Mouse (Mus musculus) G1E (cell line): ENCODE data around the gene Nrxn3. TPM values are rescaled to one million over a fixed set of nuclear protein-coding genes. Genes with fewer than 3 reads are reported as not detected.

Experiments
- ATAC-seq: 2 replicates; pipeline ENCODE4 v1.8.0; 2016; ENCODE audit warnings: mild to moderate bottlenecking; ENCODE audit not compliant: insufficient number of reproducible peaks, poor library complexity, low FRiP score, severe bottlenecking; ENCODE audit errors: extremely low read depth
- DNase-seq: peaks from one replicate; pipeline ENCODE4 v3.0.0; 2012; ENCODE audit warnings: low spot score
- H3K27me3 ChIP-seq: 2 replicates; pipeline ENCODE4 v1.6.1; 2012; ENCODE audit warnings: mild to moderate bottlenecking, low read length, inconsistent platforms; ENCODE audit not compliant: insufficient read depth
- H3K36me3 ChIP-seq: replicated peaks from 2 replicates; pipeline ENCODE3; 2012; ENCODE audit warnings: mild to moderate bottlenecking, inconsistent platforms
- H3K4me1 ChIP-seq: 2 replicates; pipeline ENCODE4 v1.6.1; 2012; ENCODE audit warnings: low read depth, low read length, inconsistent platforms, mixed read lengths; ENCODE audit not compliant: insufficient read depth
- H3K4me3 ChIP-seq: 2 replicates; pipeline ENCODE4 v1.5.1; 2012; ENCODE audit warnings: low read depth, mild to moderate bottlenecking, inconsistent platforms, low read length, moderate library complexity, mixed read lengths
- H3K9me3 ChIP-seq: replicated peaks from 2 replicates; pipeline ENCODE4 v1.6.1; 2012; ENCODE audit warnings: inconsistent platforms
- CTCF ChIP-seq: IDR thresholded peaks from 2 replicates; pipeline ENCODE4 v1.5.1; 2012; ENCODE audit warnings: low read depth, low read length, inconsistent platforms, mixed read lengths
- GATA1 ChIP-seq: IDR thresholded peaks from 2 replicates; pipeline ENCODE4 v1.6.1; 2012; ENCODE audit warnings: borderline replicate concordance, low read length, inconsistent platforms, mixed read lengths
- GATA2 ChIP-seq: IDR thresholded peaks from 2 replicates; pipeline ENCODE4 v1.6.1; 2012; ENCODE audit warnings: low read depth, low read length, inconsistent platforms, borderline replicate concordance
- POLR2AphosphoS5 ChIP-seq: IDR thresholded peaks from 2 replicates; pipeline ENCODE4 v1.6.1; 2012; ENCODE audit warnings: low read depth, low read length, inconsistent platforms; ENCODE audit not compliant: insufficient replicate concordance
- TAL1 ChIP-seq: conservative IDR thresholded peaks from 2 replicates; pipeline ENCODE4 v1.6.1; 2012; ENCODE audit warnings: low read depth, low read length, inconsistent platforms, mixed read lengths
- polyA plus RNA-seq: library from polyadenylated mRNA; stranded (reverse); fragments of >175 nt; gene quantifications from 2 replicates; pipeline ENCODE4 v1.2.3, GENCODE M21; 2012
- total RNA-seq, 2 experiments: library from RNA; stranded (forward) in 1 of 2; stranded (reverse) in 1 of 2; fragments of 200-1000 nt in 1 of 2; fragments of >200 nt in 1 of 2; fragmentation: Nextera tagmentation in 1 of 2; gene quantifications; 2 replicates each; pipeline ENCODE4 v1.2.3; 2014 to 2017

Nrxn3 gene
- total and polyA plus RNA-seq, 3 experiments: 0.22 TPM; not detected in 2

DNA sequence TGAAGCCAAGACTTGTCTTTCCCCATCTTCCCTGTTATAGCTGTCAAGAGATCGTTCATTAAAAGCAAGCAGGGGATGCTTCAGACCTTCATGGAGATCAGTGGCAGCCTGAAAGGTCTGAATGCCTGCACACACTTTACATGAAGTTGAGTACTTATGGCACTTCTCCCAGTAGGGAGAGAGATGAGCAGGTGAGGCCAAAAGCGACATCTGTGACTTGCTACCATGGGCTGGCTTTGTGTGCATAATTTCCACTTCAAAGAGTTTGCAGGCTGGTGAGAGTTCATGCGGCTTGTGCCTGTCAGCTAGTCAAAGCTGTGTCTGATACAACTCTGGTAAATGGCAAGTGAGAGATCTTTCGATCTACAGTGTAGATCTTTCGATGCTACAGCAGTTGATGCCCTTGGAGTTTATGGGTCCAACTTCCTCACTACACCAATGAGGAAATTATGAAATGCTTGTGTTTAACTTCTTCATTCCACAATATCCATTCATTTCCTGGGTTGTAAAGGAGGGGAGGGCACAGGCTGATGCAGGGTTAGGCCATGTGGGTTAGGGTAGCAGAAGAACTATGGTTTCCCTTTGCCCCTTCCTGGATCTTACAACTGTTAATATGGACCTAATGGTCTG, 1231.9 kb downstream of the Nrxn3 start:
- Histone ChIP-seq H3K9me3 (peaks cover 12% of the 10 kb centered on the region), H3K27me3 (no peaks in the 10 kb centered on the region), H3K4me1 (no peaks in the 10 kb centered on the region), H3K4me3 (no peak overlapping the region), H3K36me3 (no peaks in the 10 kb centered on the region)
- no peak for ATAC-seq
- DNase-seq: no peak
- TF ChIP-seq POLR2AphosphoS5: no peak
- TF ChIP-seq CTCF: no peak
- no peak for TF ChIP-seq GATA1
- no peak for TF ChIP-seq GATA2
- no peak for TF ChIP-seq TAL1

DNA sequence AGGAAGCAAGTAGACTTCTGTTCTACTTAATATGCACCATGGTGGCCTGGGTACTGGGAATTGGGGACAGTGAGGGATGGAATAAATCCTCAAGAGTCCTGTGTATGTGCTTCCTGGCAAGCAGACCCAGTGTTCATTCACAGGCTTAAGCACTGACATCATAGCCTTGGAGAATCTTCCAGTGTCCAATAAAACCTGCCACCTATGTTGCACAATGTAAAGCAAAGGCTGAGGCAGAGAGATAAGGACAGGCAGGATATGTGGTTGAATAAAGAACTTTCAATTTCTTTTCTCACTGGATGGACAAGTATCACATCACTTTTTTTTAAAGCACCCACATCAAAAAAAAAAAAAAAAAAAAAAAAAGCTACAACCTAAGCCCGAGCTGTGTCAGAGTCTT, 1240.4 kb downstream of the Nrxn3 start:
- Histone ChIP-seq H3K36me3 (no peaks in the 10 kb centered on the region), H3K27me3 (no peaks in the 10 kb centered on the region), H3K4me3 (no peak overlapping the region), H3K4me1 (no peaks in the 10 kb centered on the region), H3K9me3 (no peaks in the 10 kb centered on the region)
- no peak for TF ChIP-seq POLR2AphosphoS5
- no peak for TF ChIP-seq GATA2
- no peak for TF ChIP-seq TAL1
- TF ChIP-seq GATA1: no peak
- TF ChIP-seq CTCF: no peak
- DNase-seq (no peak), ATAC-seq (no peak)

DNA sequence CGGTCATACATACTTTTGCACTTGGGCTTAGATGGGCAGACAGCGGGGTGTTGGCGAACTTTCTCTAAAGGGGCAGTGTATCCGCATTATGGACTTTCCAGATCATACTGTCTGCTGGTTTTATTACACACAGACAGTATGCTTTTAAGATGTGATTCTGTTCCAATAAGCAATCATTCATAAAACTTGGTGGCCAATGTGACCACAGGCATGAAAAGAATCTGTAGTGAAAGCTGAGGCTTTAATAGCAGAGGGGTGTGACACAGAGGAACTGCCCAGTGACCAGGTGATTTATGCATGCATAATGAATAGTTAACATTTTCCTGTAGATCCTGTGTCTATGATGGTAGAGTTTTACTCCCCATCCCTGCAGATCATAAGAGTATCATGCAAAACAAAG, 1254.0 kb downstream of the Nrxn3 start:
- no peaks in the 10 kb centered on the region for H3K27me3 ChIP-seq
- H3K9me3 ChIP-seq: peaks cover 10% of the 10 kb centered on the region
- H3K36me3 ChIP-seq: no peaks in the 10 kb centered on the region
- no peak for ATAC-seq
- DNase-seq: no peak
- TF ChIP-seq CTCF (no peak), TAL1 (no peak), GATA2 (no peak), GATA1 (no peak), POLR2AphosphoS5 (no peak)
- no peaks in the 10 kb centered on the region for H3K4me1 ChIP-seq
- H3K4me3 ChIP-seq: no peak overlapping the region

DNA sequence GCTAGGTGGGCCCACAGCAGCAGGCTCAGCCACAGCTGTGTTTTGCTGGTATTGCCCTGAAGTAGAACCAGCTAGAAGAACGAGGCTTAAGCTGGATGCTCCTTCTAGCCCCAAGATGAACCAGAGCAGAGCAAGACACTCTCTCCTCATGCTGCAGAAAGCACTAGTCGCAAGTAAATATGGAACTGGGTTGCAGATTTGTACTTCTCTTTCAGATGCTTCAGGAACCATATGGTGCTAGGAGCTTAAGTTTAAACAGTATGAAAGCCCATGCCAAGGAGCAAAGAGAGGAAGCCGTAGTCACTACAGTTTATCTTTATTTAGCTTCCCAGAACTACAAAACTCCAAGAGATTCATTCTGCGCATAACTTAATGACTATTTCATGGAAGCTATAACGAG, 1254.8 kb downstream of the Nrxn3 start:
- H3K27me3 ChIP-seq: no peaks in the 10 kb centered on the region
- H3K9me3 ChIP-seq: peaks cover 10% of the 10 kb centered on the region
- no peaks in the 10 kb centered on the region for H3K36me3 ChIP-seq
- H3K4me3 ChIP-seq: no peak overlapping the region
- DNase-seq (no peak), ATAC-seq (no peak)
- no peaks in the 10 kb centered on the region for H3K4me1 ChIP-seq
- TF ChIP-seq GATA1 (no peak), POLR2AphosphoS5 (no peak), TAL1 (no peak), GATA2 (no peak), CTCF (no peak)

DNA sequence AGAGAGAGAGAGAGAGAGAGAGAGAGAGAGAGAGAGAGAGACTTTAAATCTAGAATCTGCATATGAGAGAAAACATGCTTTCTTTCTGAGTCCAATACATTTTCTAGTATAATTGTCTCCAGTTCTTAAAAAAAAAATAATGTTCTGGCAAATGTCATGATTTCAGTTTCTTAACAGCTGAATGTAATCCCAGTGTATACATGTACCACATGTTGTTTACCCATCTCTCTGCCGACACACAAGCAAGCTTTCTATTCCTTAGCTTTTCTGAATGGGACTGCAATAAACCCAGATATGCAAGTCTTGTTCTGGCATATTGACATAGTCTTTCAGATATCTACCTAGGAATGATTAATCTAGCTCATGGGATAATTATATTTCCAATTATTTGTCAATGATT, 1256.5 kb downstream of the Nrxn3 start:
- Histone ChIP-seq H3K4me1 (no peaks in the 10 kb centered on the region), H3K36me3 (no peaks in the 10 kb centered on the region), H3K9me3 (peaks cover 13% of the 10 kb centered on the region), H3K4me3 (no peak overlapping the region), H3K27me3 (no peaks in the 10 kb centered on the region)
- ATAC-seq (no peak), DNase-seq (no peak)
- TF ChIP-seq TAL1 (no peak), GATA1 (no peak), POLR2AphosphoS5 (no peak), GATA2 (no peak), CTCF (no peak)

DNA sequence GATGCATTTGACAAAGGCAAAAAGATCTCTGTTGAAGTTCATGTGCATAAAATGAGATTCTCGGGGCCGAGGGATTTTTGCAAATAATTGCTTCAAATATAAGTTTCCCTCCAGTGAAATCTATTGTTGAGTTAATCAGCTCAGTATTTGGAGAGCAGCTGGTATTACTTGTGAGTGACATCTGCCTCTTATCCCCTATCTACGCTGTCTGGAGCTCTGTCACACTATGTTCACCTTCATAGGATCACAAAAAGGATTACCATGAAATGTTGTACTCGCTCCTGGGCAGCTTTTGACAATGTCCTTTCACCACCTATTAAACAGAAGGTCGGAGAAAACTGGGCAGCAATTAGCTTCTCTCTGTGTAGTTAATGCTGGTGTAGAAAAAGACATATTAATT, 1259.8 kb downstream of the Nrxn3 start:
- no peaks in the 10 kb centered on the region for H3K4me1 ChIP-seq
- H3K4me3 ChIP-seq: no peak overlapping the region
- no peak for TF ChIP-seq CTCF
- TF ChIP-seq GATA2: no peak
- TF ChIP-seq GATA1: no peak
- TF ChIP-seq TAL1: no peak
- no peak for TF ChIP-seq POLR2AphosphoS5
- no peaks in the 10 kb centered on the region for H3K27me3 ChIP-seq
- H3K9me3 ChIP-seq: peaks cover 10% of the 10 kb centered on the region
- DNase-seq (no peak), ATAC-seq (no peak)
- no peaks in the 10 kb centered on the region for H3K36me3 ChIP-seq

DNA sequence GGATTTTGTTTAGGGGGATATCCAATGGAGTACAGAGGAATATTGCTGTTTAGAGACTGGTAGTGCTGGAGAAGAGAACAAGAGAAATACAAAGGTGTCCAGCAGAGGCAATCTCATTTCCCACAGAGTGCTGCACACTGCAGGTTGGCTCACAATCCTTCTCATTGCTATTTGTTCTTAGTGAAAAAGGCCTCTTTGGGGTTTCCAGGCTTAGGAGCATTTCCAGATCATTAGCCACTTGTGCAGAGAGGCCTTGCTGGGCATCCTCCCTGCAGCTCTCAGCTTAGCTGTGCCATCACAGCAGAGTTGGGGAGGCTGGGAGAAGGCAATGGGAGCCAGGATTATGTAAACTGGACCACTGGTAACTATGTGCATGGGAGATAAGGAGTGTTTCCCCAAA, 1260.7 kb downstream of the Nrxn3 start:
- H3K4me3 ChIP-seq: no peak overlapping the region
- H3K27me3 ChIP-seq: no peaks in the 10 kb centered on the region
- H3K9me3 ChIP-seq: peaks cover 9% of the 10 kb centered on the region
- H3K36me3 ChIP-seq: no peaks in the 10 kb centered on the region
- DNase-seq: no peak
- TF ChIP-seq GATA2 (no peak), POLR2AphosphoS5 (no peak), TAL1 (no peak), GATA1 (no peak), CTCF (no peak)
- ATAC-seq: no peak
- no peaks in the 10 kb centered on the region for H3K4me1 ChIP-seq
